Mouse (Mus musculus) hindbrain, embryonic 14.5 days (tissue): ENCODE results near the gene Nol9. TPM values are rescaled to one million over a fixed set of nuclear protein-coding genes. Genes with fewer than 3 reads are reported as not detected.
A peak's percentile ranks its signal among the peaks of the same experiment; 100 is the strongest.

Source experiments
- ATAC-seq: fragments of 200-750 bp; cut with Nextera tagmentation; 2 replicates; pipeline ENCODE4 v1.8.0; 2017; ENCODE audit warnings: moderate number of reproducible peaks, mild to moderate bottlenecking, moderate TSS enrichment, moderate library complexity; ENCODE audit not compliant: low FRiP score
- DNase-seq: peaks from one replicate; pipeline ENCODE4 v3.0.0-alpha.2; 2015; ENCODE audit warnings: low spot score
- H3K27ac ChIP-seq: fragments of 300-500 bp; sonication (generic); 2 replicates; pipeline ENCODE4 v1.5.1; 2014; ENCODE audit warnings: mild to moderate bottlenecking, moderate library complexity
- H3K27me3 ChIP-seq: fragments of 300-500 bp; sonication (generic); 2 replicates; pipeline ENCODE4 v1.6.1; 2014; ENCODE audit warnings: mild to moderate bottlenecking, low read length, mixed read lengths; ENCODE audit not compliant: control insufficient read depth, insufficient read depth
- H3K36me3 ChIP-seq: fragments of 300-500 bp; sonication (generic); replicated peaks from 2 replicates; pipeline ENCODE4 v1.6.1; 2014; ENCODE audit not compliant: control insufficient read depth, insufficient read depth
- H3K4me1 ChIP-seq: fragments of 300-500 bp; sonication (generic); replicated peaks from 2 replicates; pipeline ENCODE4 v1.6.1; 2014; ENCODE audit warnings: antibody characterized with exemption, low read length, mixed read lengths; ENCODE audit not compliant: control insufficient read depth, insufficient read depth
- H3K4me2 ChIP-seq: fragments of 300-500 bp; sonication (generic); replicated peaks from 2 replicates; pipeline ENCODE4 v1.6.1; 2014; ENCODE audit warnings: mild to moderate bottlenecking, moderate library complexity
- H3K4me3 ChIP-seq: fragments of 300-500 bp; sonication (generic); replicated peaks from 2 replicates; pipeline ENCODE4 v1.5.1; 2014; ENCODE audit warnings: mild to moderate bottlenecking, low read length
- H3K9ac ChIP-seq: fragments of 300-500 bp; sonication (generic); 2 replicates; pipeline ENCODE4 v1.6.1; 2014
- H3K9me3 ChIP-seq: fragments of 300-500 bp; sonication (generic); 2 replicates; pipeline ENCODE4 v1.6.1; 2016; ENCODE audit warnings: low read length; ENCODE audit not compliant: control insufficient read depth
- WGBS: fragments of 180-500 bp; shearing (Covaris S2); extraction: QIAGEN DNeasy Blood & Tissue Kit; methylation state at CpG from one replicate; pipeline ENCODE4 v1.1.7; 2014; 5-methylcytosine and 5-hydroxymethylcytosine counted together
- polyA plus RNA-seq: library from polyadenylated mRNA; unstranded; fragments of >200 nt; fragmentation: Nextera tagmentation; extraction: Ambion mirVana; gene quantifications from 2 replicates; pipeline ENCODE4 v1.2.1, GENCODE M21; 2014

Gene Nol9
- polyA plus RNA-seq, 1 experiment from 2014 or later, result 26.1 TPM

DNA sequence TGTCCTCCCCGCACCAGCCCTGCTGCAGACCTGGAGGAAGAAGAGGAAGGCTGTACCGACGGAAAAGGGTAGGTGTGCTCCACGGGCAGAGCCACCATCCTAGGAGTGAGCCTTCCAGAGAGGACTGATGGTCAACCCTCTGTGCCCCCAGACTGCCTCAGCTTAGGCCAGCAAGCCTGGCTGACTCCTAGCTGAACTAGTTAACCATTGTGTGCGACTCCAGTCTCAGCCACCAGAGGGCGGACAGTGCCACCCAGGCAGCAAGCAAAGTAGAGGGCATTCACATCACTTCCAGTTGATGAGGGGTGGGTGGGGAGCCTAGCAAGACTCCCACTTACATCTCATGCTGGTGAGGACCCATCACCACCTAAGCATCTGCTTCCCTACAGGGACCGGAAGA lies 63.9 kb downstream of the Nol9 start:
- no peaks in the 10 kb centered on the region for H3K9me3 ChIP-seq
- H3K36me3 ChIP-seq, result peaks cover 16% of the 10 kb centered on the region; the same call in 1 of the 2 replicates
- H3K4me2 ChIP-seq, result no peak overlapping the region
- WGBS, result 39% methylated on average over 7 of the region's 7 CpGs
- no peak overlapping the region for H3K4me3 ChIP-seq
- DNase-seq (peak; percentile 69), ATAC-seq (no peak)
- no peaks in the 10 kb centered on the region for H3K27me3 ChIP-seq
- H3K4me1 ChIP-seq, result peaks cover 2% of the 10 kb centered on the region; the same call in 1 of the 2 replicates
- H3K9ac ChIP-seq, result no peak overlapping the region
- no peak overlapping the region for H3K27ac ChIP-seq

DNA sequence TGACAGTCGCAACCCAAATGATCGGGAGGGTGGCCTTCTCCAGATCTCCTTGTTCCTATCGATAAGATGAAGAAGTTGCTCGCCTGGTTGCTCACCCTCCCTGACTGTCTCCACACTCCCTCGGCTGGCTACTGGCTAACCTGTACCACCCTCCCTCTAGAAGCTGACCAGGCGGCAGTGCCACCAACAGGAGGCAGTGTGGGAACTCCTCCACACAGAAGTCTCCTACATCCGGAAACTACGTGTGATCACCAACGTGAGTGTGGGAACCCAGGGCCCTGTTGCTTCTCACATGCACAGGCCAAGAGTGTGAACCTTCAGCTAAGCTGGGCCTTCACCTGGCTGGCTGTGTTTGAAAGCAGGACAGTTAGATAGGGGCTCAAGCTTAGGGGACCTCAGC lies 67.6 kb downstream of the Nol9 start:
- no peak overlapping the region for H3K9ac ChIP-seq
- no peak for ATAC-seq
- H3K4me3 ChIP-seq, result no peak overlapping the region
- H3K27me3 ChIP-seq, result no peaks in the 10 kb centered on the region
- DNase-seq, result no peak
- WGBS, result 55% methylated on average over 9 of the region's 9 CpGs
- H3K4me2 ChIP-seq, result no peak overlapping the region
- no peaks in the 10 kb centered on the region for H3K9me3 ChIP-seq
- peaks cover 29% of the 10 kb centered on the region for H3K36me3 ChIP-seq
- H3K4me1 ChIP-seq, result peaks cover 14% of the 10 kb centered on the region
- H3K27ac ChIP-seq, result no peak overlapping the region

DNA sequence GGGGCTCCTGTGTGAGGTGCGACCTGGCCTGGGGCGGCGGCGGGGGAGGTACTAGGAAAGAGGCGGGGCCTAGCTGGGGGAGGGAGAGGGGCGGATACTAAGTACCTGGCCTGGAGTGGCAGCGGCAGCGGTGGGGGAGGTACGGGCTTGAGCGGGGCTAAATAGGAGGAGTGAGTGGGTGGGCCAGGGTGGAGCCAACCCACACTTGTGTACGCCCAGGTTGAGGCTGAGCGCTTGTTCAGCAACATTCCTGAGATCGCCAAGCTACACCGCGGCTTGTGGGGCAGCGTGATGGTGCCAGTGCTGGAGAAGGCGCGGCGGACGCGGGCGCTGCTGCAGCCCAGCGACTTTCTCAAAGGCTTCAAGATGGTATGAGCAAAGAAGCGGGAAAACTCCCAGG lies 68.4 kb downstream of the Nol9 start:
- WGBS, result 6% methylated on average over 24 of the region's 24 CpGs
- peak; percentile 57 for ATAC-seq
- DNase-seq, result peak; percentile 42
- peak overlapping the region; percentile 55; the same call in 1 of the 2 replicates for H3K27ac ChIP-seq
- H3K4me3 ChIP-seq, result peak overlapping the region; percentile 30
- H3K27me3 ChIP-seq, result no peaks in the 10 kb centered on the region
- H3K9ac ChIP-seq, result peak overlapping the region; percentile 16
- H3K9me3 ChIP-seq, result no peaks in the 10 kb centered on the region
- H3K4me1 ChIP-seq, result peaks cover 14% of the 10 kb centered on the region
- H3K4me2 ChIP-seq, result peak overlapping the region; percentile 56
- peaks cover 35% of the 10 kb centered on the region for H3K36me3 ChIP-seq

DNA sequence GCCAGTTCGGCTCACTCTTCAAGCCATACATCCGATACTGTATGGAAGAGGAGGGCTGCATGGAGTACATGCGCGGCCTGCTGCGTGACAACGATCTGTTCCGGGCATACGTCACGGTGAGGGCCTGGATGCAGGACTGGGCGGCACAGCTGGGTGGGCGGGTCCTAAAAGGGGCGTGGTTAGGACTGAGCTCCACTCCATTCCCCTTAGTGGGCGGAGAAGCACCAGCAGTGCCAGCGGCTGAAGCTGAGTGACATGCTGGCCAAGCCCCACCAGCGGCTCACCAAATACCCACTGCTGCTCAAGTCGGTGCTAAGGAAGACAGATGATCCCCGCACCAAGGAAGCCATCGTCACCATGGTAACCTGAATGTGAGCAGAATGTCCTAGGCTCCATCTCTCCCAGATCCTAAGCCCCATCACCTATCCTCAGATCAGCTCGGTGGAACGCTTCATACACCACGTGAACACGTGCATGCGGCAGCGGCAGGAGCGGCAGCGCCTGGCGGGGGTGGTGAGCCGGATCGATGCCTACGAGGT lies 68.9 kb downstream of the Nol9 start:
- Histone ChIP-seq H3K4me3 (peak overlapping the region; percentile 30), H3K9ac (peak overlapping the region; percentile 16; the same call in 1 of the 2 replicates), H3K4me2 (peak overlapping the region; percentile 56), H3K36me3 (peaks cover 36% of the 10 kb centered on the region), H3K27me3 (no peaks in the 10 kb centered on the region), H3K4me1 (peaks cover 14% of the 10 kb centered on the region), H3K27ac (peak overlapping the region; percentile 55; the same call in 1 of the 2 replicates), H3K9me3 (no peaks in the 10 kb centered on the region)
- WGBS, result 4% methylated on average over 30 of the region's 30 CpGs
- DNase-seq (peak; percentile 80), ATAC-seq (peak; percentile 93)

DNA sequence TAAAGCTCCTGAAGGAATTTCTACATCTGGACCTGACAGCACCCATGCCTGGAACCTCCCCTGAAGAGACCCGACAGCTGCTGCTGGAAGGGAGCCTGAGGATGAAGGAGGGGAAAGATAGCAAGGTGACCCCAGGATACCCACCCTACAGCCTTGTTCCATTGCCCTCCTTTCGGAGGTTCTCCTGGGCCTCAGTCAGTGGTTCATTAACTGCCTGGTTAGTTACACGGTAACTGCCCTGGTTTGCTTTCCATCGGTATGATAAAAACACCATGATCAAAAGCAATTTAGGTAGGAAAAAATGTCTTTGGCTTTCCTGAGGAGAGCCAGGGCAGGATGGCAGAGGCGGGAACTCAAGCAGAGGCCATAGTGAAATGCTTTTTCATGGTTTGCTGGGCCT lies 69.6 kb downstream of the Nol9 start:
- WGBS, result 75% methylated on average over 5 of the region's 5 CpGs

DNA sequence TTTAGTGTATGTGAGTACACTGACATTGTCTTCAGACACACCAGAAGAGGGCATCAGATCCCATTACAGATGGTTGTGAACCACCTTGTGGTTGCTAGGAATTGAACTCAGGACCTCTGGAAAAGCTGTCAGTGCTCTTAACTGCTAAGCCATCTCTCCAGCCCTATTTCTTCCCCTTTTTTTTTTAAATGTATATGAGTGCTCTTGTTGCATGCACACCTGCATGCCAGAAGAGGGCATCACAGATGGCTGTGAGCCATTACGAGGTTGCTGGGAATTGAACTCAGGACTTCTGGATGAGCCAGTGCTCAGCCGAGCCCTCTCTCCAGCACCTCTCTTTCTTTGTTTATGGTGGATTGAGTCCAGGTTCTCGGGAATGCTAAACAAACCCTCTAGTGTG lies 70.4 kb downstream of the Nol9 start:
- 90% methylated on average over 3 of the region's 3 CpGs for WGBS
- no peak overlapping the region for H3K4me3 ChIP-seq

More for the DNA sequence above, 69.6 kb downstream of the Nol9 start:
- ATAC-seq (no peak), DNase-seq (no peak)
- Histone ChIP-seq H3K27ac (peak overlapping the region; percentile 55; the same call in 1 of the 2 replicates), H3K9ac (peak overlapping the region; percentile 16; the same call in 1 of the 2 replicates), H3K4me2 (peak overlapping the region; percentile 56), H3K27me3 (0 out of 2 replicates have a peak, but pooled peaks cover under 1% of the 10 kb centered on the region), H3K4me1 (peaks cover 14% of the 10 kb centered on the region), H3K4me3 (peak overlapping the region; percentile 30; the same call in 1 of the 2 replicates), H3K36me3 (peaks cover 36% of the 10 kb centered on the region), H3K9me3 (no peaks in the 10 kb centered on the region)

DNA sequence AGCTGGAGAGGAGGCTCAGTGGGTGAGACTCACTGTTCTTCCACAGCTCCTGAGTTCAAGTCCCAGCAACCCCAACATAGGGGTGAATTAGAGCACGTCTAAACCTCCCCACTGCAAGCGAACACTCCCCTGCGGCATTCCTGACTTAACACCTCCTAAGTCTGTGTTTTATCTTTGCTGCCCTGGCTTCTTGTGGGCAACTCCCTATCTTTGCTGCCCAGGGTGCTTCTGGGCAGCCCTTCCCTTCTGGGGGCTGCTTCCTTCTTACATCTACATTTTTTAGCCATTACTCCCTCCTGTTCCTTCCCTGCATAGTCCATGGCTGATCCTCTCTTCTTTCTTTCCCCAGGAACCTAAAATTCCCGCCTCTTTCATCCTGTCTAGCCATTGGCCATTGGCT lies 71.6 kb downstream of the Nol9 start:
- Histone ChIP-seq H3K27ac (no peak overlapping the region), H3K27me3 (peaks cover 20% of the 10 kb centered on the region), H3K36me3 (peaks cover 27% of the 10 kb centered on the region), H3K4me1 (peaks cover 14% of the 10 kb centered on the region), H3K9me3 (no peaks in the 10 kb centered on the region), H3K4me3 (no peak overlapping the region), H3K4me2 (no peak overlapping the region), H3K9ac (no peak overlapping the region)
- no peak for ATAC-seq
- DNase-seq, result no peak
- WGBS, result 86% methylated on average over 4 of the region's 4 CpGs

More for the DNA sequence above, 70.4 kb downstream of the Nol9 start:
- no peak for ATAC-seq
- H3K36me3 ChIP-seq, result peaks cover 28% of the 10 kb centered on the region
- no peaks in the 10 kb centered on the region for H3K9me3 ChIP-seq
- H3K27ac ChIP-seq, result no peak overlapping the region
- no peak for DNase-seq
- H3K4me1 ChIP-seq, result peaks cover 14% of the 10 kb centered on the region
- H3K9ac ChIP-seq, result no peak overlapping the region
- no peak overlapping the region for H3K4me2 ChIP-seq
- H3K27me3 ChIP-seq, result peaks cover 8% of the 10 kb centered on the region

Other genes with a start within 250 kb of the Nol9 start
- 170 and 171 TPM in 2 replicates for gene Camta1, start 177.4 kb upstream of the Nol9 start, polyA plus RNA-seq
- 72.0 TPM in 2 replicates for gene Dnajc11, start 105.6 kb upstream of the Nol9 start, polyA plus RNA-seq
- gene Thap3, start 50.3 kb upstream of the Nol9 start, polyA plus RNA-seq, result 22.2 and 25.1 TPM in 2 replicates
- gene Phf13, start 43.1 kb upstream of the Nol9 start, polyA plus RNA-seq, result 20.6 and 26.4 TPM in 2 replicates
- gene Klhl21, start 30.5 kb upstream of the Nol9 start, polyA plus RNA-seq, result 2.5 and 3.2 TPM in 2 replicates
- gene Zbtb48, start 11.7 kb upstream of the Nol9 start, polyA plus RNA-seq, result 19.1 and 20.7 TPM in 2 replicates
- 0.90 and 1.0 TPM in 2 replicates for gene Tas1r1, start 753 bp upstream of the Nol9 start, polyA plus RNA-seq
- gene Plekhg5, start 33.2 kb downstream of the Nol9 start, polyA plus RNA-seq, result 10.0 and 10.9 TPM in 2 replicates
- gene Tnfrsf25, start 76.6 kb downstream of the Nol9 start, polyA plus RNA-seq, result 0.94 and 0.95 TPM in 2 replicates
- 0.25 and 0.40 TPM in 2 replicates for gene Espn, start 113.0 kb downstream of the Nol9 start, polyA plus RNA-seq
- not detected in 2 replicates for gene Hes2, start 119.5 kb downstream of the Nol9 start, polyA plus RNA-seq
- gene Acot7, start 138.8 kb downstream of the Nol9 start, polyA plus RNA-seq, result 352 and 396 TPM in 2 replicates
- gene Gpr153, start 234.9 kb downstream of the Nol9 start, polyA plus RNA-seq, result 23.1 and 27.8 TPM in 2 replicates